Comparison of ENCODE assay signal across 17 mouse cellular contexts in genomic region chr14:31458006-31458405, GRCm38 (mm10). TPM values are rescaled to one million over a fixed set of nuclear protein-coding genes. Genes with fewer than 3 reads are reported as not detected.
DNase-seq lines count a peak whose midpoint lies in the region; ATAC-seq and TF ChIP-seq lines count a peak whose summit lies in the region.
"Had no signal": no experiment of that assay in that cellular context is flagged by ENCODE, and none has a peak within 500 bp of the region (broad histone marks: within the 10 kb centered on the region; RNA-seq: fewer than 3 reads in every experiment).

No protein-coding gene starts in this region.

- H3K9ac ChIP-seq in lung, postnatal 0 days (replicated peaks; ENCODE audit: low read depth): no peak overlapping the region
- no peak overlapping the region for H3K9ac ChIP-seq in hindbrain, embryonic 12.5 days
- H3K9ac ChIP-seq in liver, embryonic 12.5 days: no peak overlapping the region
- H3K9ac ChIP-seq: heart, embryonic 13.5 days; hindbrain, embryonic 13.5 days; stomach, embryonic 15.5 days had no signal

- no peak overlapping the region for H3K27ac ChIP-seq in lung, postnatal 0 days (ENCODE audit: low read length)
- no peak overlapping the region for H3K27ac ChIP-seq in hindbrain, embryonic 12.5 days
- no peak overlapping the region for H3K27ac ChIP-seq in liver, embryonic 12.5 days
- H3K27ac ChIP-seq: heart, embryonic 13.5 days; hindbrain, embryonic 13.5 days; stomach, embryonic 15.5 days had no signal

- TF ChIP-seq CTCF in lung, postnatal 0 days (IDR thresholded peaks at IDR 0.05): no peak

- peak; percentile 56 for ATAC-seq in lung, postnatal 0 days
- ATAC-seq in hindbrain, embryonic 12.5 days (ENCODE audit: low FRiP score): no peak
- ATAC-seq in liver, embryonic 12.5 days: no peak
- ATAC-seq: activated CD4-positive, CD25-positive, alpha-beta regulatory T cell, adult 4 months; forebrain, embryonic 14.5 days had no signal

- no peaks in the 10 kb centered on the region for H3K36me3 ChIP-seq in lung, postnatal 0 days (ENCODE audit: insufficient read depth, low read length)
- no peaks in the 10 kb centered on the region for H3K36me3 ChIP-seq in hindbrain, embryonic 12.5 days
- H3K36me3 ChIP-seq in liver, embryonic 12.5 days: no peaks in the 10 kb centered on the region
- H3K36me3 ChIP-seq: heart, embryonic 13.5 days; hindbrain, embryonic 13.5 days; stomach, embryonic 15.5 days had no signal

- no peaks in the 10 kb centered on the region for H3K9me3 ChIP-seq in lung, postnatal 0 days (ENCODE audit: low read length)
- no peaks in the 10 kb centered on the region for H3K9me3 ChIP-seq in hindbrain, embryonic 12.5 days (replicated peaks)
- no peaks in the 10 kb centered on the region for H3K9me3 ChIP-seq in liver, embryonic 12.5 days (replicated peaks)
- H3K9me3 ChIP-seq: heart, embryonic 13.5 days; hindbrain, embryonic 13.5 days; stomach, embryonic 15.5 days had no signal

- intact Hi-C loops in heart, postnatal 14 days (cut with DNase I): no loop called here

- 82% methylated on average over 12 of the region's 12 CpGs for WGBS in lung, postnatal 0 days
- WGBS in hindbrain, embryonic 12.5 days: 84% methylated on average over 12 of the region's 12 CpGs
- WGBS in liver, embryonic 12.5 days (ENCODE audit: insufficient replicate concordance): 81% methylated on average over 12 of the region's 12 CpGs

- H3K27me3 ChIP-seq in lung, postnatal 0 days (replicated peaks; ENCODE audit: insufficient read depth, low read length): no peaks in the 10 kb centered on the region
- H3K27me3 ChIP-seq in hindbrain, embryonic 12.5 days: no peaks in the 10 kb centered on the region
- no peaks in the 10 kb centered on the region for H3K27me3 ChIP-seq in liver, embryonic 12.5 days (replicated peaks)
- H3K27me3 ChIP-seq: heart, embryonic 13.5 days; hindbrain, embryonic 13.5 days; stomach, embryonic 15.5 days had no signal

- DNase-seq in lung, postnatal 0 days (ENCODE audit: low spot score): peak; percentile 50
- no peak for DNase-seq in lung, postnatal 25 days (ENCODE audit: low spot score)
- peak; percentile 32 for DNase-seq in embryo, embryonic 11 days
- peak; percentile 42 to 55 for DNase-seq in heart, postnatal 14 days
- DNase-seq in mesoderm, embryonic 11.5 days (ENCODE audit: low read depth, low spot score): peak; percentile 45
- DNase-seq: cerebellum, adult 11-12 months; kidney, adult 18-20 months; kidney, postnatal 25 days; spleen, adult 18-20 months had no signal

- no peak for TF ChIP-seq EP300 in lung, postnatal 0 days (IDR thresholded peaks at IDR 0.05)

- H3K4me2 ChIP-seq in lung, postnatal 0 days (replicated peaks; ENCODE audit: low read depth, low read length): no peak overlapping the region
- H3K4me2 ChIP-seq in hindbrain, embryonic 12.5 days (replicated peaks): no peak overlapping the region
- no peak overlapping the region for H3K4me2 ChIP-seq in liver, embryonic 12.5 days
- H3K4me2 ChIP-seq: heart, embryonic 13.5 days; hindbrain, embryonic 13.5 days; stomach, embryonic 15.5 days had no signal

- no peaks in the 10 kb centered on the region for H3K4me1 ChIP-seq in lung, postnatal 0 days (ENCODE audit: insufficient read depth, low read depth, low read length)
- no peaks in the 10 kb centered on the region for H3K4me1 ChIP-seq in hindbrain, embryonic 12.5 days
- peaks cover 6% of the 10 kb centered on the region for H3K4me1 ChIP-seq in liver, embryonic 12.5 days
- H3K4me1 ChIP-seq: hindbrain, embryonic 13.5 days had no signal

- H3K4me3 ChIP-seq in lung, postnatal 0 days (ENCODE audit: low read depth, low read length): no peak overlapping the region
- no peak overlapping the region for H3K4me3 ChIP-seq in hindbrain, embryonic 12.5 days
- no peak overlapping the region for H3K4me3 ChIP-seq in liver, embryonic 12.5 days
- H3K4me3 ChIP-seq: heart, embryonic 13.5 days; hindbrain, embryonic 13.5 days; megakaryocyte, embryonic 14.5 days; stomach, embryonic 15.5 days had no signal

RNA-seq across cellular contexts. Expression of gene Sh3bp5, which starts 22.1 kb away (rescaled TPM):
- polyA plus RNA-seq in lung, postnatal 0 days (2015; fragmentation: Nextera tagmentation; extraction: Ambion mirVana): 37.9 and 38.4 TPM in 2 replicates
- 10 to 100 TPM; 44.4 to 47.3 TPM for total RNA-seq in heart, postnatal 14 days (2021)
- 54.9 and 68.0 TPM in 2 replicates for polyA plus RNA-seq in hindbrain, embryonic 12.5 days (2016; fragmentation: Nextera tagmentation; extraction: Ambion mirVana)
- 13.8 and 15.1 TPM in 2 replicates for polyA plus RNA-seq in liver, embryonic 12.5 days (2016; fragmentation: Nextera tagmentation; extraction: Ambion mirVana)

RNA-seq across cellular contexts. Expression of gene Eaf1, which starts 36.2 kb away (rescaled TPM):
- 10.0 and 11.3 TPM in 2 replicates for polyA plus RNA-seq in lung, postnatal 0 days (2015; fragmentation: Nextera tagmentation; extraction: Ambion mirVana)
- total RNA-seq in heart, postnatal 14 days (2021): 10 to 100 TPM; 12.2 to 12.6 TPM
- 19.3 and 19.8 TPM in 2 replicates for polyA plus RNA-seq in hindbrain, embryonic 12.5 days (2016; fragmentation: Nextera tagmentation; extraction: Ambion mirVana)
- 41.4 and 44.2 TPM in 2 replicates for polyA plus RNA-seq in liver, embryonic 12.5 days (2016; fragmentation: Nextera tagmentation; extraction: Ambion mirVana)

RNA-seq across cellular contexts. Expression of gene Mettl6, which starts 36.8 kb away (rescaled TPM):
- polyA plus RNA-seq in lung, postnatal 0 days (2015; fragmentation: Nextera tagmentation; extraction: Ambion mirVana): 40.9 and 49.1 TPM in 2 replicates
- 10 to 100 TPM; 11.6 to 12.3 TPM for total RNA-seq in heart, postnatal 14 days (2021)
- 62.6 and 73.8 TPM in 2 replicates for polyA plus RNA-seq in hindbrain, embryonic 12.5 days (2016; fragmentation: Nextera tagmentation; extraction: Ambion mirVana)
- polyA plus RNA-seq in liver, embryonic 12.5 days (2016; fragmentation: Nextera tagmentation; extraction: Ambion mirVana): 43.7 and 46.9 TPM in 2 replicates
